Mouse (Mus musculus) urinary bladder, postnatal 36 days (tissue): ENCODE measurements around the gene Wasf2.
"Not testable (repeated sequence)": the region's sequence is repeated elsewhere in the genome, so short reads cannot be mapped to it uniquely, and the experiment has no call there.

ENCODE experiments used
- DNase-seq, 2 experiments: peaks; one replicate each; pipeline ENCODE4 v3.0.0; 2022; ENCODE audit warnings: low spot score in 2 of 2, mixed read lengths in 1 of 2

Gene Wasf2

GRCm38 (mm10) chr4:133129931-133130889 lies at the start of gene Wasf2:
Wasf2 (plus strand) TSS chr4:133130505.
- peak; percentile 86 to 88 for DNase-seq

GRCm38 (mm10) chr4:133080862-133081261 lies 49.4 kb upstream of the Wasf2 start:
- no peak for DNase-seq

- no peak for DNase-seq
Measured at GRCm38 (mm10) chr4:133082216-133082773, 48.0 kb upstream of the Wasf2 start.

GRCm38 (mm10) chr4:133083991-133084861 lies 46.1 kb upstream of the Wasf2 start:
- no peak for DNase-seq

GRCm38 (mm10) chr4:133085011-133085782 lies 45.1 kb upstream of the Wasf2 start:
- DNase-seq: peak; percentile 41 to 60

- no peak for DNase-seq
Measured at GRCm38 (mm10) chr4:133085783-133086342, 44.4 kb upstream of the Wasf2 start.

- no peak for DNase-seq
Measured at GRCm38 (mm10) chr4:133087177-133087714, 43.1 kb upstream of the Wasf2 start.

GRCm38 (mm10) chr4:133087835-133088234 lies 42.5 kb upstream of the Wasf2 start:
- no peak for DNase-seq

- no peak for DNase-seq
Measured at GRCm38 (mm10) chr4:133089319-133089718, 41.0 kb upstream of the Wasf2 start.

- no peak for DNase-seq
Measured at GRCm38 (mm10) chr4:133089802-133090201, 40.5 kb upstream of the Wasf2 start.

- DNase-seq: no peak
Measured at GRCm38 (mm10) chr4:133090276-133090719, 40.0 kb upstream of the Wasf2 start.

- no peak for DNase-seq
Measured at GRCm38 (mm10) chr4:133090720-133091458, 39.4 kb upstream of the Wasf2 start.

- DNase-seq: no peak
Measured at GRCm38 (mm10) chr4:133091459-133091785, 38.9 kb upstream of the Wasf2 start.

- no peak for DNase-seq
Measured at GRCm38 (mm10) chr4:133092453-133092901, 37.8 kb upstream of the Wasf2 start.

GRCm38 (mm10) chr4:133093056-133093455 lies 37.2 kb upstream of the Wasf2 start:
- no peak for DNase-seq

- no peak for DNase-seq
Measured at GRCm38 (mm10) chr4:133093481-133094033, 36.7 kb upstream of the Wasf2 start.

GRCm38 (mm10) chr4:133094255-133094654 lies 36.0 kb upstream of the Wasf2 start:
- no peak for DNase-seq

GRCm38 (mm10) chr4:133094936-133095733 lies 35.2 kb upstream of the Wasf2 start:
- peak; percentile 46 to 74 for DNase-seq

- not testable (repeated sequence) for DNase-seq
Measured at GRCm38 (mm10) chr4:133095734-133096065, 34.6 kb upstream of the Wasf2 start.
